Mouse (Mus musculus): ENCODE data around the gene Oasl1. TPM values are rescaled to one million over a fixed set of nuclear protein-coding genes. Genes with fewer than 3 reads are reported as not detected.

The Oasl1 gene
- polyA plus RNA-seq, 1 experiment from 2014 or later = 0.61 TPM

DNA sequence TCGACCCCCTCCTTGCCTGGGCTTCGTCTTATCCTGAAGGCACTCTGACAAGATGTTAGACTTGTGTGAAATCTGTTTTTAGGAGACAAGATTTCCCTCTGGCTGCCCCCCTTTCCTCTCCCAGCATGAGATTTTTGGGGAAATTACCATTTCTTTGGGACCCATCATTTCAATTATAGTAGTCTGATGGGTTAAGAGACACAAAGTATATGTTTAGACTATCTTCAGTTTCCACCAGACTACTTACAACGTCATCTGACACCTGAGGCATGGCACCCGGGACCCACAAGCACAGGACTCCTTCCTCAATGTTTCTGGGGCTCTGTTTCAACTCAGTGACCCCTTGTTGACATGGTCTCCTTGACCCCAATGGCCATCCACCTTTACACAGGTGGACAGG is 27.5 kb upstream of the Oasl1 start:
- no peak overlapping the region for H3K4me2 ChIP-seq (ENCODE audit: low read depth, low read length)
- ATAC-seq (ENCODE audit: low read depth) = no peak
- H3K27me3 ChIP-seq (ENCODE audit: control insufficient read depth, insufficient read depth, low read depth, low read length) = no peaks in the 10 kb centered on the region
- WGBS (ENCODE audit: insufficient replicate concordance) = 76% methylated on average over 4 of the region's 4 CpGs
- no peak overlapping the region for H3K9ac ChIP-seq (ENCODE audit: low read depth, low read length)
- no peaks in the 10 kb centered on the region for H3K36me3 ChIP-seq (ENCODE audit: control insufficient read depth, insufficient read depth)
- H3K9me3 ChIP-seq (replicated peaks; ENCODE audit: control insufficient read depth, low read length) = no peaks in the 10 kb centered on the region
- no peak overlapping the region for H3K27ac ChIP-seq (ENCODE audit: low read length)
- no peak overlapping the region for H3K4me3 ChIP-seq (ENCODE audit: low read depth, low read length)
- H3K4me1 ChIP-seq (ENCODE audit: control insufficient read depth, low read depth, low read length) = no peaks in the 10 kb centered on the region

DNA sequence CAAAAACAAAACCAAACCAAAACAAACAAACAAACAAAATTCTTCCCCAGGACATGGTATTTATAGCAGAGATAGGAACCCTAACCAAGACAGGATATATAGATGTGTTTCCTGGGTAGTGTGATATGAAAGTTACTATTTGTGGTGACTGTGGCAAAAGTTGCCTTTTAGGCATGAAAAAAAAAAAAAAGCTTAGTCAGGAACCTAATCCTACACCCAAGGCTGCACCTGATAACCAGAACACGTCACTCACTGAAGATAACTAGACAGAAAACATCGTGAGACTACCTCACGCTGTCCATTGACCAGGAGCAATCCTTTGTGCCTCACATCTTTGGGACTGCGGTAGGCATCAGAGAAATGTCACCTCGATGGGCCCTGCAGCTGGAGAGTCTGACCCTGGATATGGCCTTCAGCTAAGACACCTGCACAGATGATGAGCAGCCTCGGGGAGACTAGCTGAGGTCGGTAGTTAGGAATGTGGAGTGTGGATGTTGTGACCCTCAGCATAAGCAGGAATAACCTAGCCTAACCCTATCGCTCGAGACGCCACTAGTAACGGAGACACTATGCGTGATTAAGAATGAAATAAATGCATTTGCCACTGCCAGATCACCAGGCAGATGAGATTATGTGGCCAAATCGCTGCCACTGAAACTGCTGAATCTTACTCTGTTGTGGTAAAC is 26.2 kb upstream of the Oasl1 start, which contains the start of gene Oasl2:
Gene Oasl2, plus strand, starts transcription at position 249 of the 686 bp plus-strand sequence.
- Histone ChIP-seq H3K4me3 (ENCODE audit: low read depth, low read length) (no peak within 1 kb of the TSS), H3K4me2 (ENCODE audit: low read depth, low read length) (peak within 1 kb of the TSS; percentile 22; the same call in 1 of the 2 replicates), H3K36me3 (ENCODE audit: control insufficient read depth, insufficient read depth) (no peaks in the 10 kb centered on the region), H3K9ac (ENCODE audit: low read depth, low read length) (no peak within 1 kb of the TSS), H3K27ac (ENCODE audit: low read length) (no peak within 1 kb of the TSS), H3K4me1 (ENCODE audit: control insufficient read depth, low read depth, low read length) (no peaks in the 10 kb centered on the region), H3K27me3 (ENCODE audit: control insufficient read depth, insufficient read depth, low read depth, low read length) (no peaks in the 10 kb centered on the region), H3K9me3 (replicated peaks; ENCODE audit: control insufficient read depth, low read length) (no peaks in the 10 kb centered on the region)
- WGBS (ENCODE audit: insufficient replicate concordance) = 38% methylated on average over 13 of the region's 13 CpGs
- 0 out of 2 replicates have a peak, but pooled peaks have one; percentile 41 for ATAC-seq (ENCODE audit: low read depth)

DNA sequence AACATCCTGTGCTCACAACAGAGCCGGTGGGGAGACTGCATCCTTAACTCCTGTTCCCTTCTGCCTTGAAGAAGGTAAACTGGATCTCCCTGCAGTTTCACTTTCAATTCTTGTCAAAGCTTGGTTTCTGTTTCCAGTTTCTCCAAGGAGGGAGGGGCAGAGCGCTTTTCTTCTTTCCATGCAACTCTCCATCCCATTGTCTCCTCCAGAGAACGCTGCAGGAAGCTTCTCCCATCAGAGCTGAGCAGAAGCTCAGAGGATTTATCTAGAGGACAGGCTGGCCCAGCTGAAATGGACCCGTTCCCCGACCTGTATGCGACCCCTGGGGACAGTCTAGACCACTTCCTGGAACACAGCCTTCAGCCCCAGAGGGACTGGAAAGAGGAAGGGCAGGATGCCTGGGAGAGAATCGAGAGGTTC is 25.7 kb upstream of the Oasl1 start:
- WGBS (ENCODE audit: insufficient replicate concordance) = 4% methylated on average over 7 of the region's 7 CpGs
- H3K27me3 ChIP-seq (ENCODE audit: control insufficient read depth, insufficient read depth, low read depth, low read length) = no peaks in the 10 kb centered on the region
- H3K4me2 ChIP-seq (ENCODE audit: low read depth, low read length) = peak overlapping the region; percentile 22; the same call in 1 of the 2 replicates
- H3K9me3 ChIP-seq (replicated peaks; ENCODE audit: control insufficient read depth, low read length) = no peaks in the 10 kb centered on the region
- no peak overlapping the region for H3K9ac ChIP-seq (ENCODE audit: low read depth, low read length)
- H3K4me1 ChIP-seq (ENCODE audit: control insufficient read depth, low read depth, low read length) = no peaks in the 10 kb centered on the region
- H3K27ac ChIP-seq (ENCODE audit: low read length) = no peak overlapping the region
- no peak overlapping the region for H3K4me3 ChIP-seq (ENCODE audit: low read depth, low read length)
- ATAC-seq (ENCODE audit: low read depth) = no peak
- H3K36me3 ChIP-seq (ENCODE audit: control insufficient read depth, insufficient read depth) = no peaks in the 10 kb centered on the region

DNA sequence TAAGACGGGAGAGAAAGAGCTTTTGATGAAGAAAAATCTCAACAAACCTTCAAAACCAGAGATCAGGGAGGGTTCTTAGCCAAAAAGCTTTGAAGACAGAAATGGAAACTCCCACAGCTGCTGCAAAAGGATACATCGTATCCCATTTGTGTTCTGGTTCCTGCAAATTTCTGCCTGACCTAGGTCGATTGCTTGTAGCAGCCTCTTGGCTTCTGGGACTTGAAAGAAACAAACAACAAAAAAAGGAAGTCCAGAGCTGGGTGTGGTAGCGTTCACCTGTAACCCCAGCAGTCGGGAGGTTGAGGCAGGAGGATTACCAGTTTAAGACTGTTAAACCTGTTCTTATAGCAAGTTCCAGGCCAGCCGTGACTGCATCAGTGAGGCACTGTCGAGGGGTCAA is 24.2 kb upstream of the Oasl1 start:
- ATAC-seq (ENCODE audit: low read depth) = no peak
- 49% methylated on average over 7 of the region's 7 CpGs for WGBS (ENCODE audit: insufficient replicate concordance)

DNA sequence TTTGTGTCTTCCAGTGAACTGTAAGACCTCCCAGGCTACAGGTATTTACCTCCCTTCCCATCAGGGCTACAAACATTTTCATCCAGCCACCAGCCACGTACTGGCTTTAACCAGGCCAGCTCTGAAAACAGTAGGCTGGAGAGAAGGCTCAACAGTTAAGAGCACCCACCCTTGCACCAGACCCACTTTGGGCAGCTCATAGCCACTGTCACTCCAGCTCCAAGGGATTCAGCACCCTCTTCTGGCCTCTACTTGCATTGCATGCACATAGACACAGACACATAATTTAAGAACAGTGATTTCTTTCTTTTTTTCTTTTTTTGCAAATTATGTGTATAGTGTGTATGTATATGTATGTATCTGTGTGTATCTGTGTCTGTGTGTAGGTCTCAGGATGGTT is 20.6 kb upstream of the Oasl1 start:
- 18% methylated on average over 1 of the region's 1 CpGs for WGBS (ENCODE audit: insufficient replicate concordance)
- H3K4me1 ChIP-seq (ENCODE audit: control insufficient read depth, low read depth, low read length) = no peaks in the 10 kb centered on the region

More for the DNA sequence above, 24.2 kb upstream of the Oasl1 start:
- H3K9me3 ChIP-seq (replicated peaks; ENCODE audit: control insufficient read depth, low read length) = no peaks in the 10 kb centered on the region
- H3K4me1 ChIP-seq (ENCODE audit: control insufficient read depth, low read depth, low read length) = no peaks in the 10 kb centered on the region
- no peak overlapping the region for H3K9ac ChIP-seq (ENCODE audit: low read depth, low read length)
- no peak overlapping the region for H3K4me2 ChIP-seq (ENCODE audit: low read depth, low read length)
- H3K27me3 ChIP-seq (ENCODE audit: control insufficient read depth, insufficient read depth, low read depth, low read length) = no peaks in the 10 kb centered on the region
- H3K4me3 ChIP-seq (ENCODE audit: low read depth, low read length) = no peak overlapping the region
- H3K27ac ChIP-seq (ENCODE audit: low read length) = no peak overlapping the region
- no peaks in the 10 kb centered on the region for H3K36me3 ChIP-seq (ENCODE audit: control insufficient read depth, insufficient read depth)

DNA sequence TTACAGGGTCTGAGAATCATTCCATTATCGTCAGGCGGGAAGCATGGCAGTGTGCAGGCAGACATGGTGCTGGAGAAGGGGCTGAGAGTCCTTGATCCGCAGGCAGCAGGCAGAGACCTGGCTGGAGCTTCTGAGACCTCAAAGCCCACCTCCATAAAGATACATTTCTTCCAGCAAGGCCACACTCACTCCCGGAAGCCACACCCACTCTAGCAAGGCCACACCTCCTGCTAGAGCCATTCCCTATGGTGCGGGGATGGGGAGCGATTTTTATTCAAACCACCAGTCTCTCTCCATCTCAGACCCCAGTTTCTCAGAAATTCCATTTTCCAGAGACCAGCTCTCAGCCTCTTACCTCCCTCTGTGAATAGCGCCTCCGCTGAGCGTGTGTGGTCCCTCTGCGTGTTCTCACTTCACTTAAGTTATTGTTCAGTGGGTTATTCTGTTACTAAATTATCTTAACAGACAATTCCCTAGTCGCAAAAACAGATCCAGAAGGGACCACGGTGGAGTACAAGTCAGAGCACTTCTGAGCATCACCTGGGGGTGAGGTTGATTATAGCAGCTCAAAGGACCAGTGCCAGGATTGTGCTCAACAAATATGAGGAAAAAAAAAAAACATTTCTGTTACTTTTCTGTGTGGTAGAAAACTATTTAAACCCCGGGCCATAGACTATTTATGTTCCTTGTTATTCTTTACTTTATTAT is 14.3 kb upstream of the Oasl1 start:
- H3K27ac ChIP-seq (ENCODE audit: low read length) = no peak overlapping the region
- WGBS (ENCODE audit: insufficient replicate concordance) = 61% methylated on average over 13 of the region's 13 CpGs
- H3K4me2 ChIP-seq (ENCODE audit: low read depth, low read length) = no peak overlapping the region
- no peaks in the 10 kb centered on the region for H3K9me3 ChIP-seq (replicated peaks; ENCODE audit: control insufficient read depth, low read length)
- no peak overlapping the region for H3K4me3 ChIP-seq (ENCODE audit: low read depth, low read length)
- no peak overlapping the region for H3K9ac ChIP-seq (ENCODE audit: low read depth, low read length)
- no peaks in the 10 kb centered on the region for H3K4me1 ChIP-seq (ENCODE audit: control insufficient read depth, low read depth, low read length)
- no peaks in the 10 kb centered on the region for H3K27me3 ChIP-seq (ENCODE audit: control insufficient read depth, insufficient read depth, low read depth, low read length)
- H3K36me3 ChIP-seq (ENCODE audit: control insufficient read depth, insufficient read depth) = no peaks in the 10 kb centered on the region
- ATAC-seq (ENCODE audit: low read depth) = no peak

More for the DNA sequence above, 20.6 kb upstream of the Oasl1 start:
- Histone ChIP-seq H3K9ac (ENCODE audit: low read depth, low read length) (no peak overlapping the region), H3K27me3 (ENCODE audit: control insufficient read depth, insufficient read depth, low read depth, low read length) (no peaks in the 10 kb centered on the region), H3K9me3 (replicated peaks; ENCODE audit: control insufficient read depth, low read length) (no peaks in the 10 kb centered on the region), H3K27ac (ENCODE audit: low read length) (no peak overlapping the region), H3K4me3 (ENCODE audit: low read depth, low read length) (no peak overlapping the region), H3K36me3 (ENCODE audit: control insufficient read depth, insufficient read depth) (no peaks in the 10 kb centered on the region), H3K4me2 (ENCODE audit: low read depth, low read length) (no peak overlapping the region)
- ATAC-seq (ENCODE audit: low read depth) = no peak

DNA sequence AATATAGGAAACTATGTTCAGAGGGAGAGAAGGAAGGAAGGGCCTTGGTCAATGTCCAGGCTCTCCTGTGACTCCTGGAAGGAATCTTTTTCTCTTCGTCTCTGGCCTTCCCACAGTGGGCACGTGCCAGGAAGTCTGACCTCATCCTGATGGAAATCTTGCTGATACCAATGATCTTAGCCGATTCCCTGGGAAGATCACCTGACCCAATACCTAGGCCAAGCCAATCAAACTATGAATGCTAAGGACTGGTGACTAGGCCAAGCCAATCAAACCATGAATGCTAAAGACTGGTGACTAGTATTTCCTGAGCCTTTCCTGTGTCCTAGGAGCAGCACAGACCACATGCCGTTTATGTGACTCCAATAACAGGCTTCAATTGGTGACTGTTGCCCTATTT is 9.4 kb upstream of the Oasl1 start:
- ATAC-seq (ENCODE audit: low read depth) = no peak
- Histone ChIP-seq H3K27me3 (ENCODE audit: control insufficient read depth, insufficient read depth, low read depth, low read length) (no peaks in the 10 kb centered on the region), H3K4me3 (ENCODE audit: low read depth, low read length) (no peak overlapping the region), H3K4me1 (ENCODE audit: control insufficient read depth, low read depth, low read length) (no peaks in the 10 kb centered on the region), H3K9me3 (replicated peaks; ENCODE audit: control insufficient read depth, low read length) (no peaks in the 10 kb centered on the region), H3K9ac (ENCODE audit: low read depth, low read length) (no peak overlapping the region), H3K4me2 (ENCODE audit: low read depth, low read length) (no peak overlapping the region), H3K27ac (ENCODE audit: low read length) (no peak overlapping the region), H3K36me3 (ENCODE audit: control insufficient read depth, insufficient read depth) (no peaks in the 10 kb centered on the region)
- 36% methylated on average over 4 of the region's 4 CpGs for WGBS (ENCODE audit: insufficient replicate concordance)

DNA sequence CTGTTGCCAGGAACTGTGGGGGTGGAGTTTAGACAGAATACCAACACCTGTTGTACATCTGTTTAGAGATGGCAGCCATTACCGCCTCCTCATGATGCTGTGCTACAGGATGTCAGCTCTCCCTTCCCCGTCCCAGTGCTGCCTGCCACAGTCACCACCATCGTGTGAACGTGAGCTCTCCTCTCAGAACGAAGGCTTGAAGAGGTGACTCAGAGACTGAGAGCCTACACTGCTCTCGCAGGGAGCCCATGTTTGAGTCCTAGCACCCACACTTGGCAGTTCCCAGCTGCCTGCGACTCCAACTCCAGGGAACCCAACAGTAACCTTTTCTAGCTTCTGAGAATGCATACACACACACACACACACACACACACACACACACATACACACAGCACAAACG is 8.2 kb upstream of the Oasl1 start:
- H3K4me2 ChIP-seq (ENCODE audit: low read depth, low read length) = no peak overlapping the region
- H3K27ac ChIP-seq (ENCODE audit: low read length) = no peak overlapping the region
- no peak overlapping the region for H3K4me3 ChIP-seq (ENCODE audit: low read depth, low read length)
- no peak overlapping the region for H3K9ac ChIP-seq (ENCODE audit: low read depth, low read length)
- no peak for ATAC-seq (ENCODE audit: low read depth)
- no peaks in the 10 kb centered on the region for H3K27me3 ChIP-seq (ENCODE audit: control insufficient read depth, insufficient read depth, low read depth, low read length)
- no peaks in the 10 kb centered on the region for H3K4me1 ChIP-seq (ENCODE audit: control insufficient read depth, low read depth, low read length)
- WGBS (ENCODE audit: insufficient replicate concordance) = 55% methylated on average over 8 of the region's 8 CpGs
- no peaks in the 10 kb centered on the region for H3K9me3 ChIP-seq (replicated peaks; ENCODE audit: control insufficient read depth, low read length)
- no peaks in the 10 kb centered on the region for H3K36me3 ChIP-seq (ENCODE audit: control insufficient read depth, insufficient read depth)

DNA sequence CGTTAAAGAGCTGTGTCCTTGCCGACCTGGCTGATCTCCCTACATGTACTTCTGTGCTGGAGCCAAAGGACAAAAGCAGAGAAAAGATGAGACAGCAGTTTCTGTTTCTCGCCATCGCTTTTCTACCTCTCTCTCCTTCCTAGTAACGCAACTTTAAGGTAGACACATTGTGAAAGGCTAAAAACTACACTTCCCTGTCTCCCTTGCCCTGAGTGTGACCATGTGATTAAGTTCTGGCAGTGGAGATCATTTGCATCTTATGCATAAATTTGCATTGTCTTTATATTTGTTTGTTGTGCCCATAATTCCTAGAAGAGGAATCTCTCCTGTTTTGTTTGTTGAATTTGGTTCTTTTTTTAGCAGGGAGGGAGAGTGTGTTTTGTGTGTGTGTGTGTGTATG is 7.2 kb upstream of the Oasl1 start:
- Histone ChIP-seq H3K9ac (ENCODE audit: low read depth, low read length) (no peak overlapping the region), H3K27ac (ENCODE audit: low read length) (no peak overlapping the region), H3K4me3 (ENCODE audit: low read depth, low read length) (no peak overlapping the region), H3K9me3 (replicated peaks; ENCODE audit: control insufficient read depth, low read length) (no peaks in the 10 kb centered on the region), H3K27me3 (ENCODE audit: control insufficient read depth, insufficient read depth, low read depth, low read length) (no peaks in the 10 kb centered on the region), H3K36me3 (ENCODE audit: control insufficient read depth, insufficient read depth) (no peaks in the 10 kb centered on the region), H3K4me1 (ENCODE audit: control insufficient read depth, low read depth, low read length) (no peaks in the 10 kb centered on the region), H3K4me2 (ENCODE audit: low read depth, low read length) (no peak overlapping the region)
- WGBS (ENCODE audit: insufficient replicate concordance) = 48% methylated on average over 5 of the region's 5 CpGs
- ATAC-seq (ENCODE audit: low read depth) = no peak
